Mouse (Mus musculus): ENCODE results near the gene Ptpn3. TPM values are rescaled to one million over a fixed set of nuclear protein-coding genes. Genes with fewer than 3 reads are reported as not detected.
A peak's percentile ranks its signal among the peaks of the same experiment; 100 is the strongest.

The Ptpn3 gene
- polyA plus RNA-seq, 1 experiment = 25.5 TPM

GRCm38 (mm10) chr4:57318525-57319212, 17.0 kb upstream of the Ptpn3 start:
- Histone ChIP-seq H3K27ac (ENCODE audit: insufficient read depth, low read length) (no peak overlapping the region), H3K4me1 (ENCODE audit: control insufficient read depth, insufficient read depth, low read length) (no peaks in the 10 kb centered on the region; the same call in 1 of the 2 replicates), H3K4me3 (ENCODE audit: insufficient read depth, low read length) (no peak overlapping the region)
- no peak for TF ChIP-seq POLR2A (IDR thresholded peaks at IDR 0.05; ENCODE audit: extremely low read depth, insufficient read depth, low read length)
- TF ChIP-seq CTCF (IDR thresholded peaks at IDR 0.05; ENCODE audit: extremely low read depth, insufficient read depth, low read length) = no peak

GRCm38 (mm10) chr4:57312256-57313166, 10.9 kb upstream of the Ptpn3 start:
- no peak for TF ChIP-seq CTCF (IDR thresholded peaks at IDR 0.05; ENCODE audit: extremely low read depth, insufficient read depth, low read length)
- Histone ChIP-seq H3K4me1 (ENCODE audit: control insufficient read depth, insufficient read depth, low read length) (no peaks in the 10 kb centered on the region), H3K4me3 (ENCODE audit: insufficient read depth, low read length) (no peak overlapping the region), H3K27ac (ENCODE audit: insufficient read depth, low read length) (no peak overlapping the region)

DNA sequence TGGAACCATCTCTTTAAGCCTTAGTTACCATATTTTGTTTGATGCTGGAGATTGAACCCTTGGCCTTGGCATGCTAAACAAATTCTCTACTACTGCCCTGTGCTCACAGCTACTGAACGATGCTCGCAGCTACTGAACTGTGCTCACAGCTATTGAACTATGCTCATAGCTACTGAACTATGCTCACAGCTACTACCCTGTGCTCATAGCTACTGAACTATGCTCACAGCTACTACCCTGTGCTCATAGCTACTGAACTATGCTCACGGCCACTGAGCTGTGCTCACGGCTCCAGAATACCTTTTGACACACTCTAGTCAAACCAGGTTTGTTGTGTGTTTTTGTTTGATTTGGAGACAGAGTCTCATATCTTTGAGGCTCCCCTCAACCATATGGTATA, 10.1 kb upstream of the Ptpn3 start:
- no peak for TF ChIP-seq POLR2A (IDR thresholded peaks at IDR 0.05; ENCODE audit: extremely low read depth, insufficient read depth, low read length)
- TF ChIP-seq CTCF (IDR thresholded peaks at IDR 0.05; ENCODE audit: extremely low read depth, insufficient read depth, low read length) = no peak

GRCm38 (mm10) chr4:57308214-57309000, 6.8 kb upstream of the Ptpn3 start:
- TF ChIP-seq POLR2A (IDR thresholded peaks at IDR 0.05; ENCODE audit: extremely low read depth, insufficient read depth, low read length) = no peak
- TF ChIP-seq CTCF (IDR thresholded peaks at IDR 0.05; ENCODE audit: extremely low read depth, insufficient read depth, low read length) = no peak
- Histone ChIP-seq H3K4me1 (ENCODE audit: control insufficient read depth, insufficient read depth, low read length) (no peaks in the 10 kb centered on the region), H3K27ac (ENCODE audit: insufficient read depth, low read length) (no peak overlapping the region), H3K4me3 (ENCODE audit: insufficient read depth, low read length) (no peak overlapping the region)

More for the DNA sequence above, 10.1 kb upstream of the Ptpn3 start:
- no peaks in the 10 kb centered on the region for H3K4me1 ChIP-seq (ENCODE audit: control insufficient read depth, insufficient read depth, low read length)
- no peak overlapping the region for H3K27ac ChIP-seq (ENCODE audit: insufficient read depth, low read length)
- H3K4me3 ChIP-seq (ENCODE audit: insufficient read depth, low read length) = no peak overlapping the region

DNA sequence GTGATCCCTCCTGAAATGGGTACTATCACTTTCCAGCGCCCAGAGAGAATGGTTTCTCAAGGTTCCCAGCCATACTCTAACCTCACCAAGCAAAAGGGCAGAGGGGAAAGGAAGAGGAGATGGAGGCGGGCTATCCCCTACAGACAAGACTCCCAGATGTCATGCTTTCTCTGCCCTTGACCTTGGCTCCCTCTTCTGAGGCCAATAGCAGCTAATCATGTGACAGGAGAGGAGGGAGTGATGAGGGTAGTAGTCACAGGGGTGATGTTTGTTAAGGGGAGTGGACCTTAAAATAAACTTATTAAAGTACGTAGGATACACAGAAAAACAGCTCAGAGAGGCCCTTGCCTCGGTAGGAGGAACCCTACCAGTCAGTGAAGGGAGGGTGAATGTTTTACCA, 6.1 kb upstream of the Ptpn3 start:
- Histone ChIP-seq H3K4me1 (ENCODE audit: control insufficient read depth, insufficient read depth, low read length) (no peaks in the 10 kb centered on the region), H3K27ac (ENCODE audit: insufficient read depth, low read length) (no peak overlapping the region), H3K4me3 (ENCODE audit: insufficient read depth, low read length) (no peak overlapping the region)
- TF ChIP-seq CTCF (IDR thresholded peaks at IDR 0.05; ENCODE audit: extremely low read depth, insufficient read depth, low read length) = no peak
- TF ChIP-seq POLR2A (IDR thresholded peaks at IDR 0.05; ENCODE audit: extremely low read depth, insufficient read depth, low read length) = no peak

DNA sequence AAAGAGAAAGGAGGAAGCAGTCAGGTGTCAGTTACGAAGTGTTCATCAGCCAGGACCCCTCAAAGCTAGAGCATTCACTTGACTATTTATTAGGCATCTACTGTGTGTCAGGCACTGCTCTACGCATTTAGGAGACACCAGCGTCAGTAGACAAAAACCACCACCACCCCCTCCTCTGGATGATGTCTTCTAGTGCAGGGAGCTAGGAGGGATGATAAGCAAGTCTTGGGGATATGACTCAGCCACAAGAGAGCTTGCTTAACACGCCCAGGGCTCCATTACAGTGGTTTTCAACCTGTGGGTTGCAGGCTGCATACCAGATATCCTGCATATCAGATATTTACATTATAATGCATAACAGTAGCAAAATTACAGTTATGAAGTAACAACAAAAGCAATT, 4.6 kb upstream of the Ptpn3 start:
- TF ChIP-seq CTCF (IDR thresholded peaks at IDR 0.05; ENCODE audit: extremely low read depth, insufficient read depth, low read length) = no peak
- TF ChIP-seq POLR2A (IDR thresholded peaks at IDR 0.05; ENCODE audit: extremely low read depth, insufficient read depth, low read length) = no peak
- no peaks in the 10 kb centered on the region for H3K4me1 ChIP-seq (ENCODE audit: control insufficient read depth, insufficient read depth, low read length)
- H3K4me3 ChIP-seq (ENCODE audit: insufficient read depth, low read length) = no peak overlapping the region
- no peak overlapping the region for H3K27ac ChIP-seq (ENCODE audit: insufficient read depth, low read length)

DNA sequence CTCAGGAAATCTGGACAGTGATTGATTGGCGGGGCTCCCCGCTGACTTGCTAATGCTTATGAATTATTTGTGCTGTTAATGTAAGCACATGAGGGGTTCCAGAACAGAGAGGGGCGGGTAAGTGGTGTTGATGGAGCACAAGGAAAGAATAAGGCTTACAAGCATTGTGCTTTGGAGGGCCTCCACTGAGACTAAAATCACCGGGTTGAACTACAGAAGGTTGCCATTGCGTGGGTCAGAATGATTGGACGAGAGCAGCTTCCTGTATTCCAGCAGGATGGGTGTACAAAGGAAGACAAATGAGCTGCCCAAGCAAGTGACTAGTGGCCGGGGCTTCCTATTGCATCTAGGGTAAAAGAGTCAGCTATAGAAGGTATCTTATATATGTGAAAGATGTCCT, 4.0 kb upstream of the Ptpn3 start:
- H3K4me3 ChIP-seq (ENCODE audit: insufficient read depth, low read length) = no peak overlapping the region
- H3K4me1 ChIP-seq (ENCODE audit: control insufficient read depth, insufficient read depth, low read length) = no peaks in the 10 kb centered on the region
- no peak for TF ChIP-seq CTCF (IDR thresholded peaks at IDR 0.05; ENCODE audit: extremely low read depth, insufficient read depth, low read length)
- TF ChIP-seq POLR2A (IDR thresholded peaks at IDR 0.05; ENCODE audit: extremely low read depth, insufficient read depth, low read length) = no peak
- no peak overlapping the region for H3K27ac ChIP-seq (ENCODE audit: insufficient read depth, low read length)

DNA sequence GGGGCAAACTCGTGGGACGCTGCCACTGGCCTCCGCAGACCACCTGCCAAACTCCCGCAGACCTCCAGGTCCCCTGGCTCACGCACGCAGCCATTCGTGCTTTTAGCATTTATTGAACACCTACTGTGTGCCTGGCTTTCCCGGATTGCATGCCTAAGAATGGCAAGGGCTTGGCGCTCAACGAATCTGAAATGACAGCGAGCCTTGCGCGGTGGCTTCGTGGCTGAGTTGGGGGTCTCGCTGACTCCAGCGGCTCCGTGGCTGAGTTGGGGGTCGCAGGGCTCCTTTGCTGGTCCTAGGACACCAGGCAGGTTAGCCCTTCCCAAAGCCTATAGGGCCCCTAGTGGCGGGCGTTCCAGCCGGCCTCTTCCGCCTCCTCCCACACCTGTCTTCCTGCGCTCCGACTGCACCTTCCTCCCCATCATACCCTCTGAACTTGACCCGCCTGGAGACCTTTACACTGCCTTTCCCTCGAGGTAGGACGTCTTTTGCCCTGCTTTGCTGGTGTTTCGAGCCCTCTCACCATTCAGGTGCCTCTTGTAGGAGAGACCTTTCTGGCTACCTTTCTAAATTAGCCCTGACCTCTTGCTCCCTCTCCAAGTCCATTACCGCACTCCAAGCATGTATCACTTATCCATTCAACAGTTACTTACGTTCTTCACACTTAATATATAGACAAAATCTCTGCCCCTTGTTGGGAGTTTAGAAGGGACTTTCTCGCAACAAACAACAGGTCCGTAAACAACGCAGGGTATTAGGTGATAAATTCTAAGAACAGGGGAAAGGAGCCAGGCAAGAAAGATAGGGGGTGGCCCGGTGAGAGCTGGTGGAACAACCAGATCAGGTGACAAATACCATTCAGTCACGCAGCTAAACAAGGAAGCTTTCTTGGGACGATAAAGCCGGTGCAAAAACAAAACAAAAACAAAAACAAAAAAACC, 898 bp downstream of the Ptpn3 start:
- Histone ChIP-seq H3K27ac (ENCODE audit: insufficient read depth, low read length) (no peak overlapping the region), H3K4me1 (ENCODE audit: control insufficient read depth, insufficient read depth, low read length) (no peaks in the 10 kb centered on the region), H3K4me3 (ENCODE audit: insufficient read depth, low read length) (peak overlapping the region; percentile 71)
- no peak for TF ChIP-seq CTCF (IDR thresholded peaks at IDR 0.05; ENCODE audit: extremely low read depth, insufficient read depth, low read length)
- TF ChIP-seq POLR2A (IDR thresholded peaks at IDR 0.05; ENCODE audit: extremely low read depth, insufficient read depth, low read length) = no peak
